Mouse (Mus musculus) hindbrain, postnatal 0 days (tissue): ENCODE results near the gene Carhsp1. TPM values are rescaled to one million over a fixed set of nuclear protein-coding genes. Genes with fewer than 3 reads are reported as not detected.
A peak's percentile ranks its signal among the peaks of the same experiment; 100 is the strongest.

Experiments
- ATAC-seq: fragments of 200-750 bp; cut with Nextera tagmentation; 2 replicates; pipeline ENCODE4 v1.8.0; 2017; ENCODE audit warnings: mild to moderate bottlenecking, moderate TSS enrichment, moderate library complexity
- DNase-seq: peaks from one replicate; pipeline ENCODE4 v3.0.0-alpha.2; 2015; ENCODE audit warnings: low spot score
- H3K27ac ChIP-seq: fragments of 300-500 bp; sonication (generic); 2 replicates; pipeline ENCODE4 v1.5.1; 2014; ENCODE audit warnings: mild to moderate bottlenecking
- H3K27me3 ChIP-seq: fragments of 300-500 bp; sonication (generic); 2 replicates; pipeline ENCODE4 v1.6.1; 2014; ENCODE audit warnings: low read length, mixed read lengths; ENCODE audit not compliant: insufficient read depth
- H3K36me3 ChIP-seq: fragments of 300-500 bp; sonication (generic); 2 replicates; pipeline ENCODE4 v1.6.1; 2014; ENCODE audit warnings: low read length, mixed read lengths; ENCODE audit not compliant: insufficient read depth
- H3K4me1 ChIP-seq: fragments of 300-500 bp; sonication (generic); 2 replicates; pipeline ENCODE4 v1.6.1; 2014; ENCODE audit warnings: antibody characterized with exemption, low read length, mixed read lengths; ENCODE audit not compliant: insufficient read depth
- H3K4me2 ChIP-seq: fragments of 300-500 bp; sonication (generic); 2 replicates; pipeline ENCODE4 v1.6.1; 2014; ENCODE audit warnings: low read depth, mild to moderate bottlenecking, low read length, moderate library complexity, mixed read lengths
- H3K4me3 ChIP-seq: fragments of 300-500 bp; sonication (generic); 2 replicates; pipeline ENCODE4 v1.5.1; 2014; ENCODE audit warnings: low read length
- H3K9ac ChIP-seq: fragments of 300-500 bp; sonication (generic); replicated peaks from 2 replicates; pipeline ENCODE4 v1.6.1; 2014; ENCODE audit warnings: mild to moderate bottlenecking, low read length, moderate library complexity, mixed read lengths
- H3K9me3 ChIP-seq: fragments of 300-500 bp; sonication (generic); 2 replicates; pipeline ENCODE4 v1.6.1; 2016; ENCODE audit warnings: low read length, mixed read lengths
- CTCF ChIP-seq: IDR thresholded peaks from 2 replicates; pipeline ENCODE4 v1.5.1; 2016; ENCODE audit warnings: antibody characterized with exemption, control low read depth, low read depth
- WGBS: fragments of 180-500 bp; shearing (Covaris S2); extraction: QIAGEN DNeasy Blood & Tissue Kit; methylation state at CpG from one replicate; pipeline ENCODE4 v1.1.7; 2014; 5-methylcytosine and 5-hydroxymethylcytosine counted together
- polyA plus RNA-seq: library from polyadenylated mRNA; unstranded; fragments of >200 nt; fragmentation: Nextera tagmentation; extraction: Ambion mirVana; gene quantifications from 2 replicates; pipeline ENCODE4 v1.2.1, GENCODE M21; 2015
- total RNA-seq: library from RNA; depleted of rRNA; stranded (reverse); fragments of >200 nt; gene quantifications from 2 replicates; pipeline ENCODE4 v1.2.3, GENCODE M21; 2014

Gene Carhsp1
- total and polyA plus RNA-seq, 2 experiments from 2014 or later: 110 to 120 TPM

GRCm38 (mm10) chr16:8686871-8687535 lies 15.0 kb upstream of the Carhsp1 start:
- TF ChIP-seq CTCF: no peak

DNA sequence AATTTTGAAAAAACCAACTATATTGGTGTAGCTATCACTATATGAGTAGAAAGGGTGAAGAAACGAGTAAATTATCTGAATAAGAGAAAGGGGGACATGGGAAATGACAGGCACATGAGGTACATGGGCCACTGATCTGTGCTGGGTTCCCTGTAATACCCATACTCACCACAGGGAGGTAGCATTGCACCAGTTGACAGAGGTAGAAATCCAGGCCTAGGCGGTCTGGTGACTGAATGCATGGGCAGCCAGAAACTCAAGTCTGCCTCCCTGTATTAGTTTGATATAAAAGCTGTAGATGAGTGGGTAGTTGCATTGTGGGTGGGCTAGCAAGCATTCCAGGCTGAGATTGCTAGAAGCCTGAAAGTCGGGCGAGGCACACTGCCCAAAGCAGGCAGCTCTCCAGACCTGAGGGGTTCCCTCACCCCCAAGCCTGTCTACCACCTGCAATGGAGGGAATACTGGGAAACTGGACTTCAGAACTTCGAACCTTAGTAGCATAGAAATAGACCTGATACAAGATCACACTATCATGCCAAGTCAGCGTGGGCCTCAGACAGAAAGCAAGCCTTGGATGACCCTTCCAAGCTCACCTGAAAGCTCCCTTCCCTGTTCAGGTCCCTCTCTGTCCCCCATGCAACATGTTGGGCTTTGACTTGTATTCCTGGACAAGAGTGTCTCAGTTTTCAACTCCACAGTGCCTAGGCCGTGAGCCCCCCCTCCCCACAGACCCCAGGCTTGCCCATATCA lies 14.3 kb upstream of the Carhsp1 start:
- H3K4me1 ChIP-seq: no peaks in the 10 kb centered on the region
- peaks cover 16% of the 10 kb centered on the region for H3K36me3 ChIP-seq
- WGBS: 49% methylated on average over 7 of the region's 7 CpGs
- peak; percentile 96 for TF ChIP-seq CTCF
- no peak overlapping the region for H3K4me3 ChIP-seq
- no peak overlapping the region for H3K4me2 ChIP-seq
- H3K27ac ChIP-seq: peak overlapping the region; percentile 27; the same call in 1 of the 2 replicates
- H3K27me3 ChIP-seq: no peaks in the 10 kb centered on the region
- DNase-seq (peak; percentile 86), ATAC-seq (peak; percentile 65)
- H3K9me3 ChIP-seq: no peaks in the 10 kb centered on the region
- H3K9ac ChIP-seq: no peak overlapping the region

More at GRCm38 (mm10) chr16:8686871-8687535, 15.0 kb upstream of the Carhsp1 start:
- DNase-seq (no peak), ATAC-seq (peak; percentile 24; the same call in 1 of the 2 replicates)
- no peaks in the 10 kb centered on the region for H3K9me3 ChIP-seq
- no peak overlapping the region for H3K9ac ChIP-seq
- WGBS: 64% methylated on average over 11 of the region's 11 CpGs
- H3K4me1 ChIP-seq: no peaks in the 10 kb centered on the region
- no peak overlapping the region for H3K4me3 ChIP-seq
- no peak overlapping the region for H3K4me2 ChIP-seq
- 0 out of 2 replicates have a peak overlapping the region, but pooled peaks have one; percentile 27 for H3K27ac ChIP-seq
- no peaks in the 10 kb centered on the region for H3K27me3 ChIP-seq
- H3K36me3 ChIP-seq: peaks cover 23% of the 10 kb centered on the region

DNA sequence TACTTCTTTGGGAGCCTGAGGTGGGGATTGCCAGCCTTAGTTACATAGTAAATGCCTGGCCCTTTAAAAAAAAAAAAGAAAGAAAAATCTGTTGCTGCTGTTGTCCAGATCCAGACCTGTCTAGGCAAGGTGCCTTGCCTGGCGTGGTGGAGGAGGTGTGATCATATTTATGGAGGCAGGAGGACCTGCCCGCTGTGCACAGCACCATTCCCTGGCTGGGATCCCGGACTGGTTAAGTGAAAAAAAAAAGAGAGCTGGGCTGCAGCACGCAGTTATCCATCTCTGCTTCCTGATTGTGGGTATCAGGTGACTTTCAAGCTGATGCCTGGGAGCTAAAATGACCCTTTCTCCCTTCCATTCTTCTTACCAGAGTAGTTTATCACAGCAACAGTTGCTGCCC lies 13.1 kb upstream of the Carhsp1 start:
- no peak overlapping the region for H3K27ac ChIP-seq
- no peaks in the 10 kb centered on the region for H3K27me3 ChIP-seq
- no peak overlapping the region for H3K4me3 ChIP-seq
- no peak overlapping the region for H3K4me2 ChIP-seq
- peaks cover 9% of the 10 kb centered on the region for H3K36me3 ChIP-seq
- DNase-seq: no peak
- no peak overlapping the region for H3K9ac ChIP-seq
- no peak for ATAC-seq
- no peaks in the 10 kb centered on the region for H3K9me3 ChIP-seq
- TF ChIP-seq CTCF: no peak
- 61% methylated on average over 4 of the region's 4 CpGs for WGBS
- H3K4me1 ChIP-seq: no peaks in the 10 kb centered on the region

DNA sequence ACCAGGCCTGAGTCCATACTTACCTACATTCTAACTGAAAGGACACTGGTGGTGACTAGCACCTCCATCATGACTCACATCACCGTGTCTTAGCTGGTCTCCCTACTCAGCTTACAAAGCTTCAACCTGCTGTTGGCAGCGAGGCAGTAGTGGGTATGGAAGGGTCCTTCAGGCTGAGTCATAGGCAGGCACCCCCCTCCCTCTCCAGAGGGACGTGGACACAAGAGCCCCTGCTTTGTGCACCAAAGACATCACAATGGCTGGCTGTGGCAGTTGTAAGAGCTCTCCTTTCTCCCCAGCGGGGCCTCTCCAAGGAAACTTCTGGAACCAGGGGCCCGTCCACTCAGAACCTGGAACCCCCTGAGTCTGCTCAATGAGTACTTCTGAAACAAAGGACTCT lies 8.5 kb upstream of the Carhsp1 start, which contains the start of gene Gm5767:
TSS of gene Gm5767 (plus strand) at position 301 of the 400 bp plus-strand sequence.
- no peak within 1 kb of the TSS for H3K4me2 ChIP-seq

GRCm38 (mm10) chr16:8679780-8680179 lies 7.8 kb upstream of the Carhsp1 start:
- no peaks in the 10 kb centered on the region for H3K4me1 ChIP-seq
- H3K9ac ChIP-seq: no peak overlapping the region
- no peak overlapping the region for H3K4me2 ChIP-seq
- H3K36me3 ChIP-seq: peaks cover 4% of the 10 kb centered on the region; the same call in 1 of the 2 replicates
- DNase-seq (no peak), ATAC-seq (no peak)
- no peaks in the 10 kb centered on the region for H3K9me3 ChIP-seq
- TF ChIP-seq CTCF: no peak
- 81% methylated on average over 3 of the region's 3 CpGs for WGBS
- no peaks in the 10 kb centered on the region for H3K27me3 ChIP-seq
- no peak overlapping the region for H3K4me3 ChIP-seq
- no peak overlapping the region for H3K27ac ChIP-seq

More for the DNA sequence above, 8.5 kb upstream of the Carhsp1 start, which contains the start of gene Gm5767:
- Histone ChIP-seq H3K27me3 (no peaks in the 10 kb centered on the region), H3K4me1 (no peaks in the 10 kb centered on the region), H3K9me3 (no peaks in the 10 kb centered on the region), H3K27ac (no peak within 1 kb of the TSS), H3K36me3 (peaks cover 4% of the 10 kb centered on the region; the same call in 1 of the 2 replicates), H3K9ac (no peak within 1 kb of the TSS), H3K4me3 (no peak within 1 kb of the TSS)
- DNase-seq (no peak), ATAC-seq (no peak)
- 86% methylated on average over 5 of the region's 5 CpGs for WGBS
- TF ChIP-seq CTCF: no peak

DNA sequence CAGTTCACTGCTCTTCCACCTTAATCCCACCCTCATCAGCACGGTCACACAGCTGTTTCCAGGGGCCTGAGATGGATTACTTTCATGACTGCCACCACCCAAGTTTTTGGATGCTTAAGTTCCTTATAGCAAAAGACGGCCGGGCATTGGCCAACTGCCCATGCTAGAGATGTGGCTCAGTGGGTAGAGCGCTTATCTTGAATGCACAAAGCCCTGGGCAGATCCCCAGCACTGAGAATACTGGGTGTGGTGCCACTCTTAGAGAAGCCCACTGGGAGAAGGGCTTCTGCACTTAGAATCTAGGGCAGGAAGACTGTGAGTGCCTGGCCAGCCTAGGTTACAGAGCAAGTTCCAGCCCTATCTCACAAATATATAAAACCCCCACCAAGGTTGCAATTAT lies 6.7 kb upstream of the Carhsp1 start:
- Histone ChIP-seq H3K9ac (no peak overlapping the region), H3K36me3 (peaks cover under 1% of the 10 kb centered on the region; the same call in 1 of the 2 replicates), H3K27me3 (no peaks in the 10 kb centered on the region), H3K9me3 (no peaks in the 10 kb centered on the region), H3K27ac (no peak overlapping the region), H3K4me1 (no peaks in the 10 kb centered on the region), H3K4me3 (no peak overlapping the region), H3K4me2 (no peak overlapping the region)
- no peak for ATAC-seq
- no peak for TF ChIP-seq CTCF
- WGBS: 73% methylated on average over 4 of the region's 4 CpGs
- DNase-seq: no peak

GRCm38 (mm10) chr16:8678035-8678434 lies 6.1 kb upstream of the Carhsp1 start:
- no peak overlapping the region for H3K4me3 ChIP-seq
- H3K4me1 ChIP-seq: no peaks in the 10 kb centered on the region
- 40% methylated on average over 5 of the region's 5 CpGs for WGBS
- no peaks in the 10 kb centered on the region for H3K27me3 ChIP-seq
- H3K9me3 ChIP-seq: no peaks in the 10 kb centered on the region
- H3K9ac ChIP-seq: no peak overlapping the region
- no peak overlapping the region for H3K27ac ChIP-seq
- no peak for DNase-seq
- no peak for ATAC-seq
- TF ChIP-seq CTCF: no peak
- no peaks in the 10 kb centered on the region; the same call in 1 of the 2 replicates for H3K36me3 ChIP-seq
- no peak overlapping the region for H3K4me2 ChIP-seq
